ENCODE assay signal across 8 mouse cellular contexts in genomic region chr4:148558297-148559000, GRCm38 (mm10). TPM values are rescaled to one million over a fixed set of nuclear protein-coding genes. Genes with fewer than 3 reads are reported as not detected.
A peak's percentile ranks its signal among the peaks of the same experiment; 100 is the strongest.
DNase-seq lines count a peak whose midpoint lies in the region; ATAC-seq and TF ChIP-seq lines count a peak whose summit lies in the region.

Gene Exosc10, plus strand, starts transcription at chr4:148558429.

- no peaks in the 10 kb centered on the region for H3K9me3 ChIP-seq in forebrain, embryonic 15.5 days

- TF ChIP-seq POLR2A in lung, adult 2 months (IDR thresholded peaks at IDR 0.05; ENCODE audit: borderline replicate concordance, extremely low read depth, low read depth, low read length): peak; percentile 84; the same call in 1 of the 2 replicates

- WGBS in forebrain, embryonic 15.5 days: under 1% methylated on average over 61 of the region's 63 CpGs
- WGBS in lung, adult 2 months: under 1% methylated on average over 63 of the region's 63 CpGs

- peak; percentile 80 for DNase-seq in ES-CJ7 (ENCODE audit: low read depth, low spot score)
- peak; percentile 83 for DNase-seq in cerebellum, adult 11 months
- peak; percentile 74 for DNase-seq in heart, postnatal 25 days (ENCODE audit: low spot score)
- DNase-seq in layer of hippocampus, adult 18-20 months (ENCODE audit: low spot score in 2 of 2): peak; percentile 80 to 91
- peak; percentile 91 for DNase-seq in lung, adult 2 months
- peak; percentile 70 to 77 for DNase-seq in thymus, adult 18-20 months

- H3K27ac ChIP-seq in forebrain, embryonic 15.5 days (replicated peaks): peak within 1 kb of the TSS; percentile 94

- no peaks in the 10 kb centered on the region for H3K27me3 ChIP-seq in forebrain, embryonic 15.5 days

- ATAC-seq in forebrain, embryonic 15.5 days (replicated peaks): peak; percentile 95
- peak; percentile 83 for ATAC-seq in neutrophil, adult 5-6 weeks (ENCODE audit: extremely low read depth, insufficient number of reproducible peaks, low FRiP score, poor library complexity, severe bottlenecking)

- intact Hi-C loops in heart, postnatal 25 days (cut with DNase I): loop anchor here (2.0 kb wide), 1 partner anchor 32 kb away; the partner anchor contains the start of gene Srm

- H3K4me3 ChIP-seq in forebrain, embryonic 15.5 days: peak within 1 kb of the TSS; percentile 66
- H3K4me3 ChIP-seq in lung, adult 2 months (replicated peaks; ENCODE audit: extremely low read depth, low read depth, low read length): peak within 1 kb of the TSS; percentile 96

- peak within 1 kb of the TSS; percentile 92 for H3K9ac ChIP-seq in forebrain, embryonic 15.5 days (replicated peaks)

- H3K4me2 ChIP-seq in forebrain, embryonic 15.5 days (replicated peaks): peak within 1 kb of the TSS; percentile 55

- peaks cover 70% of the 10 kb centered on the region for H3K36me3 ChIP-seq in forebrain, embryonic 15.5 days

- no peak for TF ChIP-seq CTCF in lung, adult 2 months (IDR thresholded peaks at IDR 0.05; ENCODE audit: insufficient read depth, low read length)

- H3K4me1 ChIP-seq in forebrain, embryonic 15.5 days: peaks cover 14% of the 10 kb centered on the region
- H3K4me1 ChIP-seq in lung, adult 2 months (ENCODE audit: control insufficient read depth, insufficient read depth, low read length): 0 out of 2 replicates have a peak, but pooled peaks cover 4% of the 10 kb centered on the region

RNA-seq across cellular contexts. Expression of gene Exosc10, which starts in this region (rescaled TPM):
- 93.1 and 97.5 TPM in 2 replicates for polyA plus RNA-seq in forebrain, embryonic 15.5 days (2015; fragmentation: Nextera tagmentation; extraction: Ambion mirVana)
- 10 to 100 TPM; 42.8 to 44.1 TPM for total RNA-seq in heart, postnatal 25 days (2021)
- 10 to 100 TPM; 47.7 to 51.5 TPM for total RNA-seq in layer of hippocampus, adult 18-20 months (2021)
- polyA plus RNA-seq in lung, adult 2 months (2012; rRNA removed): 26.5 and 33.4 TPM in 2 replicates
- total RNA-seq in neutrophil, adult 5-6 weeks (2017): 61.1 and 65.9 TPM in 2 replicates

Comparison
In these comparisons a context has a peak if more than half of its experiments do, and no peak if none do; other contexts are left out.
1. Peak in every context shown above with its lines: DNase-seq, ATAC-seq, H3K4me3 ChIP-seq and H3K27ac ChIP-seq.